13 mouse cellular contexts compared by ENCODE assay signal in the genomic region with DNA sequence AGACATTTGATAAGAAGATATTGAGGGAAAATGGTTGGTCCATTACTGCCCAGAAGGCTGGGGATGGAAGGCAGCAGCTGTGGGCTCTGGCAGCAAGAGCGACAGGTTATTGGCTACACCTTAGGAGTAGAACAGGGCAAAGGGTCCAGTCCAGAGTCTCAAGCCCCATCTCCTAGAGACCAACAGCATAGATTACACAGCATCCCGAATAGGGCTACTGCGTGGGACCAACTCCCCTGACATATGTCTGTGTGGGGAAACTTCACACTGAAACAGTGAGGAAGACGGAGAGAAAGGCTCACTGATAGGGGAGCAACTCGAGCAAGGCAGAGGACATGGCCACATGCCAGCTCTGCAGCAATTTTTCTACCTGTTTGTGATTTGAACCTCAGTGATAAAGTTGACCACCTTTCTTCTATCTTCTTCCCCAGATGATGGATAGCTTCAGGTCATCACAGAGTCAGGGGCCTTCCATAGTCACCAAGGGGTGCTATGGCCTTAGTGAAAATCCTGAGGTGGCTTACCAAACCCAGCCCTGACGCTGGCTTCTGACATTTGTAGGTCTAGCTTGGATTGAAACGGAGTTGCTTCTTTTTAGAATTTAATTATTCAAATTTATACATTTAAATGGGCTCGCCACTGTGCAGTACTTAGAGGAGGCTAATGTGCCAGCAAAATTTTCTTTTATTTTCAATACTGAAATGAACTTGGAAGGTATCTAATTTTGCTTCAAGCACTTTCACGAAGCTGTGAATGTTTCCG.
DNase-seq lines count a peak whose midpoint lies in the region; ATAC-seq lines count a peak whose summit lies in the region.
"Had no signal": no experiment of that assay in that cellular context is flagged by ENCODE, and none has a peak within 500 bp of the region (broad histone marks: within the 10 kb centered on the region; RNA-seq: fewer than 3 reads in every experiment).

No protein-coding gene starts in this region.

- H3K4me1 ChIP-seq in heart, embryonic 10.5 days, result no peaks in the 10 kb centered on the region
- no peaks in the 10 kb centered on the region for H3K4me1 ChIP-seq in neural tube, embryonic 14.5 days (ENCODE audit: control insufficient read depth, insufficient read depth, low read length)
- H3K4me1 ChIP-seq in hindbrain, embryonic 16.5 days (ENCODE audit: control insufficient read depth, insufficient read depth, low read depth, low read length), result peaks cover 11% of the 10 kb centered on the region
- H3K4me1 ChIP-seq: liver, embryonic 12.5 days; neural tube, embryonic 13.5 days had no signal

- H3K27me3 ChIP-seq in heart, embryonic 10.5 days (ENCODE audit: insufficient read depth, poor library complexity, severe bottlenecking), result no peaks in the 10 kb centered on the region
- no peaks in the 10 kb centered on the region for H3K27me3 ChIP-seq in neural tube, embryonic 14.5 days (ENCODE audit: control insufficient read depth, insufficient read depth, low read length)
- H3K27me3 ChIP-seq in hindbrain, embryonic 16.5 days (replicated peaks; ENCODE audit: control insufficient read depth, insufficient read depth, low read length), result no peaks in the 10 kb centered on the region
- H3K27me3 ChIP-seq: CH12.LX; liver, embryonic 12.5 days; neural tube, embryonic 13.5 days had no signal

- DNase-seq in heart, adult 11 months, result peak; percentile 71
- DNase-seq in heart, embryonic 10.5 days (ENCODE audit: low spot score), result no peak
- DNase-seq in neural tube, embryonic 10.5 days (ENCODE audit: extremely low spot score, low spot score), result no peak
- peak; percentile 30 for DNase-seq in right cerebral cortex, postnatal 25 days
- no peak for DNase-seq in spleen, postnatal 4 days (ENCODE audit: low spot score in 2 of 2)
- DNase-seq: thymus, postnatal 14 days had no signal

- no peak overlapping the region for H3K9ac ChIP-seq in neural tube, embryonic 14.5 days (replicated peaks; ENCODE audit: low read depth, low read length)
- H3K9ac ChIP-seq in hindbrain, embryonic 16.5 days (ENCODE audit: low read depth, low read length), result no peak overlapping the region
- H3K9ac ChIP-seq: liver, embryonic 12.5 days; neural tube, embryonic 13.5 days had no signal

- no peak overlapping the region for H3K4me2 ChIP-seq in neural tube, embryonic 14.5 days (ENCODE audit: low read depth, low read length)
- H3K4me2 ChIP-seq in hindbrain, embryonic 16.5 days (ENCODE audit: low read length), result peak overlapping the region; percentile 27; the same call in 1 of the 2 replicates
- H3K4me2 ChIP-seq: liver, embryonic 12.5 days; neural tube, embryonic 13.5 days had no signal

- 80% methylated on average over 10 of the region's 10 CpGs for WGBS in heart, embryonic 10.5 days
- WGBS in neural tube, embryonic 14.5 days, result 78% methylated on average over 10 of the region's 10 CpGs
- 56% methylated on average over 10 of the region's 10 CpGs for WGBS in hindbrain, embryonic 16.5 days

- H3K36me3 ChIP-seq in heart, embryonic 10.5 days, result no peaks in the 10 kb centered on the region
- no peaks in the 10 kb centered on the region for H3K36me3 ChIP-seq in neural tube, embryonic 14.5 days (ENCODE audit: control insufficient read depth, insufficient read depth, low read length)
- H3K36me3 ChIP-seq in hindbrain, embryonic 16.5 days (ENCODE audit: control insufficient read depth, insufficient read depth, low read length), result no peaks in the 10 kb centered on the region
- H3K36me3 ChIP-seq: liver, embryonic 12.5 days; neural tube, embryonic 13.5 days had no signal

- H3K9me3 ChIP-seq in heart, embryonic 10.5 days, result no peaks in the 10 kb centered on the region
- H3K9me3 ChIP-seq in neural tube, embryonic 14.5 days (ENCODE audit: control insufficient read depth, low read length), result no peaks in the 10 kb centered on the region
- H3K9me3 ChIP-seq in hindbrain, embryonic 16.5 days (ENCODE audit: control insufficient read depth, low read length), result no peaks in the 10 kb centered on the region
- H3K9me3 ChIP-seq: liver, embryonic 12.5 days; neural tube, embryonic 13.5 days had no signal

- H3K27ac ChIP-seq in heart, embryonic 10.5 days, result no peak overlapping the region
- no peak overlapping the region for H3K27ac ChIP-seq in neural tube, embryonic 14.5 days (ENCODE audit: low read depth, low read length)
- H3K27ac ChIP-seq in hindbrain, embryonic 16.5 days (ENCODE audit: low read depth, low read length), result peak overlapping the region; percentile 61
- H3K27ac ChIP-seq: liver, embryonic 12.5 days; macrophage; neural tube, embryonic 13.5 days had no signal

- H3K4me3 ChIP-seq in heart, embryonic 10.5 days, result no peak overlapping the region
- no peak overlapping the region for H3K4me3 ChIP-seq in neural tube, embryonic 14.5 days (ENCODE audit: low read depth, low read length)
- H3K4me3 ChIP-seq in hindbrain, embryonic 16.5 days (ENCODE audit: low read length), result no peak overlapping the region
- H3K4me3 ChIP-seq: liver, embryonic 12.5 days; neural tube, embryonic 13.5 days had no signal

- 0 out of 2 replicates have a peak, but pooled peaks have one; percentile 11 for ATAC-seq in neural tube, embryonic 14.5 days (ENCODE audit: low read depth)
- ATAC-seq in hindbrain, embryonic 16.5 days, result no peak
- ATAC-seq in erythroblast, adult 5-6 weeks (replicated peaks; ENCODE audit: low FRiP score, poor library complexity, severe bottlenecking), result no peak
- ATAC-seq: liver, embryonic 12.5 days had no signal

Comparison
In these comparisons a context has a peak if more than half of its experiments do, and no peak if none do; other contexts are left out.
1. DNase-seq: peak in heart, adult 11 months (single experiment) and right cerebral cortex, postnatal 25 days (single experiment); none in heart, embryonic 10.5 days (single experiment), neural tube, embryonic 10.5 days (single experiment) and spleen, postnatal 4 days (0 of 2).